Mouse (Mus musculus) spleen, adult 2 months (tissue): ENCODE results near the gene Uqcr11.

Experiments
- CTCF ChIP-seq: fragments of 200-500 bp; IDR thresholded peaks from 2 replicates; pipeline ENCODE4 v1.5.1; 2011; ENCODE audit warnings: mild to moderate bottlenecking, inconsistent platforms; ENCODE audit not compliant: insufficient read depth, insufficient read length, insufficient replicate concordance; ENCODE audit errors: extremely low read depth
- POLR2A ChIP-seq: fragments of 200-500 bp; IDR thresholded peaks from 2 replicates; pipeline ENCODE4 v1.6.1; 2011; ENCODE audit warnings: low read depth, low read length, inconsistent platforms

DNA sequence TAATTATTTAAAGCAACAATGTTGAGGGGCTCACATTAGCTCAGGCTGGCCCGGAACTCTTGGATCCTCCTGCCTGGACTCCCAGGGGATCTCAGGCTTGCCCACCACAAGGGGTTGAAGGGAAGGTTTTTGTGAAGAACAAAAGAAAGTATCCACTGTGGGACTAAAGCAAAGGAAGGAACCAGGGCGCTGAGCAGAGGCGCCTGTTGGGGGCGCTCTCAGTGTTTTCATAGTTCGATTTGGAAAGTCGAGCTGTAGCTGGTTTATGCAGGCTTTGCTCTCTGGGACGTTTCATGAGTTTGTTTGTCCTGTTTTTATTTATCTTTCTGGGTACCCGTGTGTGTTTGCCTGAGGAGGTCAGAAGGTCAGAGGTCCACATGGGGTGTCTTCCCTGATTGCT, 35.0 kb upstream of the Uqcr11 start:
- no peak for TF ChIP-seq CTCF
- no peak for TF ChIP-seq POLR2A
